Mouse (Mus musculus): ENCODE results near the gene Sumo3. TPM values are rescaled to one million over a fixed set of nuclear protein-coding genes. Genes with fewer than 3 reads are reported as not detected.

Gene Sumo3
- 340 and 351 TPM in 2 replicates for polyA plus RNA-seq (2014; fragmentation: Nextera tagmentation; extraction: Ambion mirVana)

- H3K9ac ChIP-seq (ENCODE audit: low read length) = peak within 1 kb of the TSS; percentile 90
- peaks cover 11% of the 10 kb centered on the region for H3K4me1 ChIP-seq (ENCODE audit: control insufficient read depth, insufficient read depth, low read length)
- peaks cover 12% of the 10 kb centered on the region; the same call in 1 of the 2 replicates for H3K36me3 ChIP-seq (ENCODE audit: control insufficient read depth, insufficient read depth, low read length)
- peak within 1 kb of the TSS; percentile 89 for H3K27ac ChIP-seq (replicated peaks; ENCODE audit: low read depth, low read length)
- H3K9me3 ChIP-seq (ENCODE audit: control insufficient read depth, low read length) = no peaks in the 10 kb centered on the region; the same call in 1 of the 2 replicates
- H3K4me2 ChIP-seq (ENCODE audit: low read depth, severe bottlenecking) = peak within 1 kb of the TSS; percentile 81
- peak; percentile 81 for ATAC-seq (ENCODE audit: insufficient number of reproducible peaks, low FRiP score, low TSS enrichment, low read depth)
- DNase-seq (ENCODE audit: low spot score) = peak; percentile 96
- peak within 1 kb of the TSS; percentile 71 for H3K4me3 ChIP-seq (ENCODE audit: low read depth, low read length)
- no peaks in the 10 kb centered on the region for H3K27me3 ChIP-seq (ENCODE audit: control insufficient read depth, insufficient read depth, low read length)
- WGBS = 2% methylated on average over 92 of the region's 119 CpGs
Observed at GRCm38 (mm10) chr10:77605908-77606826, at the start of gene Sumo3, which contains the start of gene Gm49325. TSS of gene Sumo3 (plus strand) at chr10:77606097. TSS of gene Gm49325 (plus strand) at chr10:77606197.

GRCm38 (mm10) chr10:77556631-77557030 lies 49.3 kb upstream of the Sumo3 start:
- DNase-seq (ENCODE audit: low spot score) (no peak), ATAC-seq (ENCODE audit: insufficient number of reproducible peaks, low FRiP score, low TSS enrichment, low read depth) (no peak)
- Histone ChIP-seq H3K4me2 (ENCODE audit: low read depth, severe bottlenecking) (no peak overlapping the region), H3K4me3 (ENCODE audit: low read depth, low read length) (no peak overlapping the region), H3K36me3 (ENCODE audit: control insufficient read depth, insufficient read depth, low read length) (no peaks in the 10 kb centered on the region), H3K27me3 (ENCODE audit: control insufficient read depth, insufficient read depth, low read length) (no peaks in the 10 kb centered on the region), H3K27ac (replicated peaks; ENCODE audit: low read depth, low read length) (no peak overlapping the region), H3K9me3 (ENCODE audit: control insufficient read depth, low read length) (no peaks in the 10 kb centered on the region), H3K9ac (ENCODE audit: low read length) (no peak overlapping the region), H3K4me1 (ENCODE audit: control insufficient read depth, insufficient read depth, low read length) (no peaks in the 10 kb centered on the region)
- WGBS = 89% methylated on average over 7 of the region's 7 CpGs

GRCm38 (mm10) chr10:77557641-77558040 lies 48.3 kb upstream of the Sumo3 start:
- no peaks in the 10 kb centered on the region for H3K9me3 ChIP-seq (ENCODE audit: control insufficient read depth, low read length)

DNA sequence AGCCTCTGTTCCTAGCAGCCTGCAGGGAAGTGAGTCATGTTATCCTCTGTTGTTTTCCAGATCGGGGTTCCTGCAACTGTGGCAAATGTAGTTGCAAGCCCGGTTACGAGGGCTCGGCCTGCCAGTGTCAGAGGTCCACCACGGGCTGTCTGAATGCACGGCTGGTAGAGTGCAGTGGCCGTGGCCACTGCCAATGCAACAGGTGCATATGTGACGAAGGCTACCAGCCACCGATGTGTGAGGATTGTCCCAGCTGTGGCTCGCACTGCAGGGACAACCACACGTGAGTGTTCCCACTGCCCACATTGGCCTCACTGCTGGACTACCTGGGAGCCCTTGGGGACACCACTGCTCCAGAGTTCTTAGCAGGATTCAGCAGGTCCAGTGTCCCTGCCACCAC lies 45.8 kb upstream of the Sumo3 start:
- WGBS = 91% methylated on average over 11 of the region's 11 CpGs
- Histone ChIP-seq H3K4me2 (ENCODE audit: low read depth, severe bottlenecking) (no peak overlapping the region), H3K4me1 (ENCODE audit: control insufficient read depth, insufficient read depth, low read length) (no peaks in the 10 kb centered on the region), H3K36me3 (ENCODE audit: control insufficient read depth, insufficient read depth, low read length) (no peaks in the 10 kb centered on the region), H3K4me3 (ENCODE audit: low read depth, low read length) (no peak overlapping the region), H3K9ac (ENCODE audit: low read length) (no peak overlapping the region), H3K9me3 (ENCODE audit: control insufficient read depth, low read length) (no peaks in the 10 kb centered on the region), H3K27me3 (ENCODE audit: control insufficient read depth, insufficient read depth, low read length) (no peaks in the 10 kb centered on the region), H3K27ac (replicated peaks; ENCODE audit: low read depth, low read length) (no peak overlapping the region)
- DNase-seq (ENCODE audit: low spot score) (no peak), ATAC-seq (ENCODE audit: insufficient number of reproducible peaks, low FRiP score, low TSS enrichment, low read depth) (no peak)

More at GRCm38 (mm10) chr10:77557641-77558040, 48.3 kb upstream of the Sumo3 start:
- Histone ChIP-seq H3K9ac (ENCODE audit: low read length) (no peak overlapping the region), H3K36me3 (ENCODE audit: control insufficient read depth, insufficient read depth, low read length) (no peaks in the 10 kb centered on the region), H3K4me2 (ENCODE audit: low read depth, severe bottlenecking) (no peak overlapping the region), H3K27ac (replicated peaks; ENCODE audit: low read depth, low read length) (no peak overlapping the region), H3K4me3 (ENCODE audit: low read depth, low read length) (no peak overlapping the region), H3K4me1 (ENCODE audit: control insufficient read depth, insufficient read depth, low read length) (no peaks in the 10 kb centered on the region), H3K27me3 (ENCODE audit: control insufficient read depth, insufficient read depth, low read length) (no peaks in the 10 kb centered on the region)
- 86% methylated on average over 4 of the region's 4 CpGs for WGBS
- no peak for DNase-seq (ENCODE audit: low spot score)
- no peak for ATAC-seq (ENCODE audit: insufficient number of reproducible peaks, low FRiP score, low TSS enrichment, low read depth)

- no peak overlapping the region for H3K4me2 ChIP-seq (ENCODE audit: low read depth, severe bottlenecking)
- no peak overlapping the region for H3K9ac ChIP-seq (ENCODE audit: low read length)
- H3K36me3 ChIP-seq (ENCODE audit: control insufficient read depth, insufficient read depth, low read length) = no peaks in the 10 kb centered on the region
- DNase-seq (ENCODE audit: low spot score) (no peak), ATAC-seq (ENCODE audit: insufficient number of reproducible peaks, low FRiP score, low TSS enrichment, low read depth) (no peak)
- WGBS = 90% methylated on average over 9 of the region's 9 CpGs
- no peaks in the 10 kb centered on the region for H3K4me1 ChIP-seq (ENCODE audit: control insufficient read depth, insufficient read depth, low read length)
- H3K27ac ChIP-seq (replicated peaks; ENCODE audit: low read depth, low read length) = no peak overlapping the region
- no peaks in the 10 kb centered on the region for H3K9me3 ChIP-seq (ENCODE audit: control insufficient read depth, low read length)
- no peak overlapping the region for H3K4me3 ChIP-seq (ENCODE audit: low read depth, low read length)
- no peaks in the 10 kb centered on the region for H3K27me3 ChIP-seq (ENCODE audit: control insufficient read depth, insufficient read depth, low read length)
Observed at GRCm38 (mm10) chr10:77560830-77561229, 45.1 kb upstream of the Sumo3 start.

DNA sequence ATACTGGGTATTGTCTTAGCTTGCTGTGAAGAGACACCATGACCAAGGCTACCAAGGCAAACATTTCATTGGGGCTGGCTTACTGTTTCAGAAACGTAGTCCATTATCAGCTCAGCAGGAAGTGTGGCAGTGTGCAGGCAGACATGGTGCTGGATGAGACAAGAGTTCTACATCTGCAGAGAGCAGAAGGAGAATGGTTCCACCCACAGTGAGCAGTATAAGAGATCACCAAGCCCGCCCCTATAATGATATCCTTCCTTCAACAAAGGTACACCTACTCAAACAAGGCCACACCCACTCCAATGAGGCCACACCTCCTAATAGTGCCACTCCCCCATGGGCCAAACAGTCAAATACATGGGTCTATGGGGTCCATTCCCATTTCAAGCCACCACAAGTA lies 44.4 kb upstream of the Sumo3 start:
- no peaks in the 10 kb centered on the region for H3K36me3 ChIP-seq (ENCODE audit: control insufficient read depth, insufficient read depth, low read length)
- no peak overlapping the region for H3K4me2 ChIP-seq (ENCODE audit: low read depth, severe bottlenecking)
- H3K27me3 ChIP-seq (ENCODE audit: control insufficient read depth, insufficient read depth, low read length) = no peaks in the 10 kb centered on the region
- DNase-seq (ENCODE audit: low spot score) (no peak), ATAC-seq (ENCODE audit: insufficient number of reproducible peaks, low FRiP score, low TSS enrichment, low read depth) (no peak)
- H3K9me3 ChIP-seq (ENCODE audit: control insufficient read depth, low read length) = no peaks in the 10 kb centered on the region
- 71% methylated on average over 2 of the region's 2 CpGs for WGBS
- H3K4me3 ChIP-seq (ENCODE audit: low read depth, low read length) = no peak overlapping the region
- no peak overlapping the region for H3K9ac ChIP-seq (ENCODE audit: low read length)
- H3K4me1 ChIP-seq (ENCODE audit: control insufficient read depth, insufficient read depth, low read length) = no peaks in the 10 kb centered on the region
- no peak overlapping the region for H3K27ac ChIP-seq (replicated peaks; ENCODE audit: low read depth, low read length)

DNA sequence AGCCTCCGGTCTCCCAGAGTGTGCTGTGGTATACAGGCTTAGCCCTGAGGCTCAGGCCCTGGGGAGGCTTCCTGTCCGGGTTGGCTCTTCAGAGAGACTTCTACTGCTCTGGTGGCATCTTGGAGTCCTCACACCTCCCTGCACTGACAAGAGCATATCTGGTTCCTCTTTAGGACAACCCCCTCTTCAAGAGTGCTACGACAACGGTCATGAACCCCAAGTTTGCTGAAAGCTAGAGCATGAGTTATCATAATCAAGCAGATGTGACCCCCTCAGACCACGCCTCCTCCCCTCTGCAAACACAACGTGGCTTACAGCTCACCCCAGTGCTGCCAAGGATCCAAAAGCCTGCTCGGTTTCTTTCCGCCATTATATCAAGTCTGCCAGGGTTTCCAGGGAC lies 40.9 kb upstream of the Sumo3 start:
- no peak overlapping the region for H3K27ac ChIP-seq (replicated peaks; ENCODE audit: low read depth, low read length)
- H3K9ac ChIP-seq (ENCODE audit: low read length) = no peak overlapping the region
- DNase-seq (ENCODE audit: low spot score) (no peak), ATAC-seq (ENCODE audit: insufficient number of reproducible peaks, low FRiP score, low TSS enrichment, low read depth) (no peak)
- H3K36me3 ChIP-seq (ENCODE audit: control insufficient read depth, insufficient read depth, low read length) = no peaks in the 10 kb centered on the region
- H3K4me1 ChIP-seq (ENCODE audit: control insufficient read depth, insufficient read depth, low read length) = no peaks in the 10 kb centered on the region
- no peaks in the 10 kb centered on the region for H3K9me3 ChIP-seq (ENCODE audit: control insufficient read depth, low read length)
- 88% methylated on average over 8 of the region's 8 CpGs for WGBS
- no peak overlapping the region for H3K4me2 ChIP-seq (ENCODE audit: low read depth, severe bottlenecking)
- H3K4me3 ChIP-seq (ENCODE audit: low read depth, low read length) = no peak overlapping the region
- H3K27me3 ChIP-seq (ENCODE audit: control insufficient read depth, insufficient read depth, low read length) = no peaks in the 10 kb centered on the region

- no peak overlapping the region for H3K27ac ChIP-seq (replicated peaks; ENCODE audit: low read depth, low read length)
- no peaks in the 10 kb centered on the region for H3K36me3 ChIP-seq (ENCODE audit: control insufficient read depth, insufficient read depth, low read length)
- no peak overlapping the region for H3K4me3 ChIP-seq (ENCODE audit: low read depth, low read length)
- WGBS = 32% methylated on average over 8 of the region's 8 CpGs
- DNase-seq (ENCODE audit: low spot score) (peak; percentile 84), ATAC-seq (ENCODE audit: insufficient number of reproducible peaks, low FRiP score, low TSS enrichment, low read depth) (no peak)
- no peaks in the 10 kb centered on the region for H3K27me3 ChIP-seq (ENCODE audit: control insufficient read depth, insufficient read depth, low read length)
- H3K4me1 ChIP-seq (ENCODE audit: control insufficient read depth, insufficient read depth, low read length) = no peaks in the 10 kb centered on the region
- no peak overlapping the region for H3K4me2 ChIP-seq (ENCODE audit: low read depth, severe bottlenecking)
- H3K9ac ChIP-seq (ENCODE audit: low read length) = no peak overlapping the region
- H3K9me3 ChIP-seq (ENCODE audit: control insufficient read depth, low read length) = no peaks in the 10 kb centered on the region
Observed at GRCm38 (mm10) chr10:77566651-77567050, 39.2 kb upstream of the Sumo3 start.
